Mouse (Mus musculus) c-Kit-negative CD71-positive TER-119-positive erythroid progenitor cells, embryonic 14.5 days (primary cell): Measurements from ENCODE around the gene Arvcf.

Source experiments
- DNase-seq: peaks from one replicate; pipeline ENCODE4 v3.0.0-alpha.2; 2013; ENCODE audit warnings: low read depth, low spot score

Gene Arvcf

DNA sequence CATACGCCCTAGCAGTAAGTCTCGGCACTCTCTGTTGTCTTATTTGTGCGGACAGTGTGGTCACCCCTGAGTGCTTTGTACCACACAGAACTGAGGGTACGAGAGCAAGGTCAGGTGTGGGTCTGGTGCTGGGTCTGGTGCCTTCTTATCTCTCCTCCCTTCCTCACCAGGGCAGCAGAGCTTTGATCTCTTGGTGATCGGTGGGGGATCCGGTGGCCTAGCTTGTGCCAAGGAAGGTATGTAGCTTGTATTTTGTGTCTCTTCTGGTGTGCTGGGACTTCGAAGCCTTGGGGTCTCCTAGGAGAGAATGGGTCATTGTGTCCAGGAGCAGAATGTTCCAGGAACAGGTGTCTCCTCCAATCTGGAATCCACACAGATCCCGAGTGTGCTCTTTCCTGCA is 81.7 kb downstream of the Arvcf start:
- DNase-seq = peak; percentile 46

DNA sequence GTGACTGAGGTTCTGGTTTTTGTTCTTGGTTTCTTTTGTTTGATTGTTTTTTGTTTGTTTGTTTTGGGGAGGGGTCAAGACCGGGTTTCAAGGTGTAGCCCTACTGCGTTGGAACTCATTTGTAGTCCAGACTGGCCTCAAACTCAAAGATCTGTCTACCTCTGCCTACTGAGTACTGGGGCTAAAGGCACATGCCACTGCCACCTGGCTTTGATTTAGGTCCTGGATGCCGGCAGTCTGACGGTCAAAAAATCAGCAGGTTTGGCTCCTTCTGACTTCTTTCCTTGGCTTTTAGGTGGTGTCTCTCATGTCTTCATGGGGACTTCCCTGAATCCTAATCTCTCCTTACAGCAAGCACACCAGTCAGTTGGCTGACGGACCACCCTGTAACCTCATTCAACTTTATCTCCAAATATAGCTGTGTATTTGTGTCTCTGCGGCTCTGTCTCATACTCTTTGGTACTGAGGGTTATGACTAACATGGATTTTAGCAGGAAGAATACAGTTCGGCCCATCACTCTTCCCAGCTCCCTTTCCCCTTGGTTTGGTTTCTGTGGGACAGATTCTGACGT is 82.7 kb downstream of the Arvcf start:
- DNase-seq = peak; percentile 46

DNA sequence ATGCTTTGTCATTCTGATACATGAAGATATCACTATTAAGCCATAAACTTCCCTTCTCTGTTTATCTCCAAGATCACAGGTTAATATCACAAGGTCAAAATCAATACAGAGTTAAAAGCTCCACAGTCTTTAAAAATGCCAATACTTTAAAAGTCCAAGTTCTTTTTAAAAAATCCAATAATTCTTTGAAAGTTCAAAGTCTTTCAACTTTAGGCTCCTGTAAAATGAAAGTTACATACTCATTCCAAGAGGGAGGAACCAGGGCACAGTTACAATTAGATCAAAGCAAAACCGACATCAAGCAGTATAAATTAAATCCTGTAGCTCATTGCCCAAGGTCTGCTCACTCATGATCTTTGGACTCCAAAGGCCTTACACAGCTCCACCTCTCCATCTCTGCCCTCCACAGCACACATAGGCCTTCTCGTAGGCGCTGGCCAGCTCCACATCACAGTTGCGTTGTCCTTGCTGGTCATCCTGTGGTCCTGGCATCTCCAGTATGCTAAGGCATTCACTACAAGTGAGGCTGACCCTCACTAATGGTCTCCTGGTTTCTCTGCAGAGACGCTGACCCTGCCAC is 85.4 kb downstream of the Arvcf start:
- no peak for DNase-seq

DNA sequence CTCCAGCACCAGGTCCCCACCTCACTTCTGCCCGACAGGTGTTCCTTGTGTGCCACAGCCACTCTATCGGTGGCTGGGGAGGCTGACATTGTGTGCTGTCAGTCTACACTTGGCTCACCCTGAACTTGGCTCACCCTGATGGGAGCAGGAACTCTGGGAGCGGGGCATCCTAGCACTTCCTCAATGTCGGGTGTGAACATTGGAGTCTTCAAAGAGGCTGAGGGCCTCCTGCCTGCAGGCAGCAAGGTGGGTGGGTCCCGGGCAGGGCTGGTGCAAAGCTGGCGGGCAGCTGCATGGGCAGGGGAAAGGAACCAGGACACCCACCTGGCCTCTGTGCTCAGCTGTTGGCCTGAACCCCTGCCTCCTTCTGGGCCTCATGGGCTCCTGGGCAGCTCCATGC is 88.1 kb downstream of the Arvcf start:
- DNase-seq = no peak

DNA sequence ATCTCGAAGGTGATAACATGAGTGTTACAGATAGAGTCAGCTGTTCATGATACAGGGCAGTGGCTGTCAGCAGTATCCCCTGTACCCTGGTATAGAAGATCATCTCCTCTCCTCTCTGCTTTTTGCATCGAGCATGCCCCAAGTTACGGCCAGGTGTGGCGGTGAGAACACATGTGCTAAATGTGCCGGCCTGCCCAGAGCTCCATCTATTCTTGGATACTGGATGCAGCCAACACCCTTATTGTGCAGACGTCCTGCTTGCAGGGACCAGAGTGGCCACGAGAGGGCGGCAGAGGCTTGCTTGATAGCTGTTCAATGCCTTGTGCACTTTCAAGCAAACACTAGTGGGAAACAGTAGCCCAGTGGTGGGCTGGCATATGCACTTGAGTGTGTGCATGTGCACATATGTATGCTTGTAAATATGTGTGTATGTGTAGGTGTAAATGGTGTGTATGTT is 95.4 kb downstream of the Arvcf start:
- peak; percentile 68 for DNase-seq

DNA sequence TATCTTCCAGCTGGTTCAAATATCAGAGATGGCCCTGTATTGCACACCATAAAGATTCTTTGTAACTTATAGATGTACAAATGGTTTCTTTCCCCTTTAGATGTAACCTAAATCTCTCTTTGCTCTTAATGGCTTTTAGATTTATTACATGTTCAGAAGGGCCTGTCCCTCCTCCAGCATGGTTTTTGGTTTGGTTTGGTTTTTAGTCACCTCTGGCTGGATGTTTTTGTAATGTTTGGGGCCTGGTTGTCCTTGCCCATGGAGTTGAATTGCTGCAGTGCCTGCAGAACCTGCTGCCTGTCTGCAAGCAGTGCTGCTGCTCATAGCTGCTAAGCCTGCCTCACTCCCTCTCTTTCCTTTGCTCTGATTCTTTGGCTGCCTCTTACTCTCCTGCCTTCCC is 99.3 kb downstream of the Arvcf start:
- no peak for DNase-seq

DNA sequence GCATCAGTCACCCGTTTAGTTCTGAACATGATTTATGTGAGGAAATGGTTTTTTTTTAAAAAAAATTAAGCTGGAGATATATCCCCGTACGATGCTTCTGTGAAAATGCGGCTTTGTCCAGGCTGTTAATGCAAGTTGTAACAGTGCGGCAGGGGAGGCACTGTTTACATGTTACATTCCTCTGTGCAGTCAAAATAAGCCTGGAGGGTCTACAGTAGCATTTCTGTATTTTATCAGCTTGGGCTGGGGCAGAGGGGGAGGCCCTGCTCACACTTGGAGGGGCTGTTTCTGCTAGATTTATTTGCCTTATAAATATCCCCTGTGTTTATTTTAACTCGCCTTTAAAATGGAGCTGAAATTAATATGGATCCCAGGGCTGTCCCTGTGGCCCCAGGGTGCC is 100.1 kb downstream of the Arvcf start:
- DNase-seq = no peak

DNA sequence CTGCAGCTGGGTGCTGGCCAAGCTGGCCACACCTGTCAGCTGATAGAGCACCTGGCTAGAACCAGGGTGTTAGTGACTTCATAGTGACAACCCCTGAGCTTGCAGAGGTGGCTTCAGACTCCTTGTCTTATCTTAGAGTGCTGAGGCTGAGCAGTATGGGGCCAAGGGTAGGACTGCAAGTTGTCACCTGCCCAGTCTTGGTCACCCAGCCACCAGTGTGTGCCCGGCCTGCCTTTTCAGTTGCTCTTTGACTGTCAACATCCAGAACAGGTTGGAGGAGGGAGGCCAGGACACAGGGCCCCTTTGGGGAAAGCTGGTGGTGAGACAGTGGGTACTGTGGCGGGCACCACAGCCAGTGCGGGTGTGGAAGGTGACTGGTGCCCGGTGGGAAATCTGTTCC is 101.0 kb downstream of the Arvcf start:
- DNase-seq = no peak

DNA sequence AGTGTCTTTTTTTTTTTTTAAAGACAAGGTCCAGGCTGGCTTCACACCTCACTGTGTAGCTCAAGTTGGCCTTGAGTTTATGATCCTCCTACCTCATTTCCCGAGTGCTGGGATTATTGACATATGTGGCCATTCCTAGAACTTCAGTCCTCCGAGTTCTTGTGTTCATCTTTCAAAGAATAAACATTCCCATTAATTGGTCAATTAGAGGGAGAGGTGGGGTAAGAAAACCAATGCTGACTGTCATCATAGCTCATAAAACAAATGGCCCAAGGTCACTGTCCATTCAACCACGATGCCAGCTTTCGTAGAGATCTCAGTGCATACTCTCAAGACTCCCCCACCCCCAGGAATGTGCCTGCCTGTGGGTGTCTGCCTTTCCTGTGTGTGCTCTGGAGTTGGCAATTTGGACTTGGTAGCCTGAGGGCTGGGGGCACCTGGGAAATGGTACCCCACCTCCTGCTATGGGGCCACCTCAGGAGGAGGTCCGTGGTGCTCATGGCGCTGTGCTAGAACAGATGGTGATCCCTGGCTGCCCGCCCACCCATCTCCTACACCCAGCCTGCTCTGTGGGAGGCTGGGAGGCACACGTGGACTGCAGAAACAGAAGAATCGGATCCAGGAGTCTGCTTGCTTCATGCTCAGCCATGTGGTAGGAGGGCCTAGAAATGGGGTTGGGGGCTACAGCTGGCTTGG is 103.7 kb downstream of the Arvcf start:
- no peak for DNase-seq

DNA sequence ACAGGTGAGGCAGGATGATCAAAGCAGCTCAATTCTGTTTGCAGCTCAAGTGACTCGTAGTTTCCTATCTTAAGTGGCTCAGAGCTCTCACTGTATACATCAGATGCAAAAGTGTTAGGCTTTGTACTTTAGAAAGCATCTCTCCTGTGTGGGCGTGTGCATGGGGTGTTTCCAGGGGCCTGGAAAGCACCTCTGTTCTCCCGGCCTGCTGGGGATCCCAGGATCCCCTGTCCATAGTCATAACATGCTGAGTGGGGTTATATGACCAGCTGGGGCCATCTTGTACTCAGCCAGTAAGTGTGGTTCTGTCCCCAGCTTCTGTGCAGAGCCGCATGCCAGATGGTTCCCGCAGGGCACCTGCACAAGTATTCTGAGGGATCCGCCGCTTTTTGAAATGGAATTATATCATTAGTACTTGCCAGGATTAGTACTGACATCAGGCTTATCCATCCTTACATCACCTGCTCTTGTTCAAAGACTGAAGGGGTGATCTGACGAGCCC is 104.4 kb downstream of the Arvcf start:
- no peak for DNase-seq

DNA sequence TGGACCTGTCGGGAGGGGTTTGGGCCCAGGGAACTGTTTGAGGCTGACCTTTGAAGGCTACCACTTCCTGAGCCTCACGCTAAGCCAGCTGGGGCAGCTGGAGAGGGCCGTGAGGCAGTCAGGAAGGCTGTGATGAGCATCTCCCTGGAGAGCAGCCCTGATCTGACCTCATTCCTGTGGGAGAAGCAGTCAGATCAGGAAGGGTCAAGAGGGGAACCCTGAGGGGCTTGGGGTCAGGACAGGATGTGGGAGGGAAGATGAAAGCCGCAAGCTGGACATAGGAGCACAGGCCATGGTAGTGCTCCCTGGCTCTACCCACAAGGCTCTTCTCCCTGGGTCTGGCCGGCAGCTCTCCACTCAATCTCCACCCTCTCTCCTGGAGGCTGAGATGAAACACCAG is 105.9 kb downstream of the Arvcf start:
- DNase-seq = no peak

DNA sequence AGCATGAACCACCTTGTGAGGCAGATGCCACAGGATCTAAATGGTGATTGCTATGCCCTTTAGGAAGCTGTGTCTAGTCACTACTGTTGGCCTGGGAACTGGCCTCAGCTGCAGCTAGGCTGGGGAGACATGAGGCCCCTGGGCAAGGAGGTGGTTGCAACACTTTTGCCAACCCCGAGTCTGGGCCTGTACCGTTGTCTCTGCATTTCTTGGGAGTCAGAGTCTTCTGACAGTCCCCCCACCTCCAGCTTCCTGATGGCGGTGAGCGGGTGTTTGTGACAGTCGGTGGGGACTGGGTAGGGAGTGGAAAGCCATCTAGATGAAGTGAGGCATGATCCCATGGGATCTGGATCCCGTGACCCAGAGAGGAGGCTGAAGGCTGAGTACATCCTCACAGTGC is 107.4 kb downstream of the Arvcf start:
- no peak for DNase-seq
